In the genomic region with DNA sequence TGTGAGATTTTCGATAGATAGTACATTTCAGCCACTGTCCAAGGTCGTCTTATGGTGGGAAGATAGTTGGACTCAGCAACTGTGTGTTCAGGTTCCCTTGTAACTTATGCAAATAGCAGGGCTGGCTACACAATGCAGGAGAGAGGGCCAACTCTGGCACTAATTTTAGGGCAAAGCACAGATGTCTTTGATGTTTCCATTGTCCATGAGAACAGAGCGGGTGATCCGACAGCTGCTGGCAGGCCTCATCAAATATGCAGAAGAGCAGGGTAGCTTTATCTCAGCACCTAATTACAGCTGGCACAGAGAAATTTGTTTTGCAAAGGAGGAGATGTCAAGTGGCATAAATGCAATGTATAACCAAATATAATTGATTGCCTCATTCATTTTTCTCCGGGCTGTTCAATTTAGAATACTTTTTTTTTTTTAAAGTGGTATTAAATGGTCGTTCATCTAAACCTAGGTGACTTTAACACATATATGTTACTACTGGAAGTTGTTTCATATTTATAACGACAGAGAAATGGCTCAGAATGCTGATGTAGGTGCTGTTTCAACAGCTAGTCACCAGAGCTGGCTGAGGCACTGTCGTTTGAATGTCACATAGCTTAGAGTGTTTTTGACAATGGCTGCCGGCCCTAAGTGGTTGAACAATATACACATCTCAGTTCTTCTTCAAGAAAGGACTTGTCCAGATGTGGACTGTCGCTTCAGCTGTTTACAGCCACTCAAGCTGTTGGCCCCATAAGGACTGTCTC, we compare ENCODE assay signal across 15 mouse cellular contexts. TPM values are rescaled to one million over a fixed set of nuclear protein-coding genes. Genes with fewer than 3 reads are reported as not detected.
DNase-seq lines count a peak whose midpoint lies in the region; ATAC-seq and TF ChIP-seq lines count a peak whose summit lies in the region.
"Had no signal": no experiment of that assay in that cellular context is flagged by ENCODE, and none has a peak within 500 bp of the region (broad histone marks: within the 10 kb centered on the region; RNA-seq: fewer than 3 reads in every experiment).

No protein-coding gene starts in this region.

- H3K27me3 ChIP-seq in heart, embryonic 11.5 days (ENCODE audit: control insufficient read depth, insufficient read depth, low read length), result no peaks in the 10 kb centered on the region
- no peaks in the 10 kb centered on the region for H3K27me3 ChIP-seq in CH12.LX (replicated peaks)
- no peaks in the 10 kb centered on the region for H3K27me3 ChIP-seq in forebrain, embryonic 13.5 days
- H3K27me3 ChIP-seq in liver, embryonic 13.5 days, result no peaks in the 10 kb centered on the region
- H3K27me3 ChIP-seq: embryonic facial prominence, embryonic 12.5 days; limb, embryonic 12.5 days had no signal

- no peak for TF ChIP-seq RAD21 in CH12.LX (IDR thresholded peaks at IDR 0.05; ENCODE audit: low read depth, low read length)

- H3K4me3 ChIP-seq in heart, embryonic 11.5 days (ENCODE audit: low read depth, low read length), result no peak overlapping the region
- no peak overlapping the region for H3K4me3 ChIP-seq in CH12.LX (replicated peaks in 1 of 3; ENCODE audit: low read depth in 2 of 3, low read length in 2 of 3, poor library complexity in 1 of 3)
- H3K4me3 ChIP-seq in forebrain, embryonic 13.5 days, result no peak overlapping the region
- H3K4me3 ChIP-seq in liver, embryonic 13.5 days (replicated peaks), result peak overlapping the region; percentile 63
- H3K4me3 ChIP-seq: embryonic facial prominence, embryonic 12.5 days; limb, embryonic 12.5 days had no signal

- no peak for TF ChIP-seq POLR2A in CH12.LX (IDR thresholded peaks at IDR 0.05; ENCODE audit: low read depth, low read length)

- in situ Hi-C loops in CH12.LX (cut with MboI; ENCODE audit: low pct_ligation_motif_present, low pct_unique_long_range_greater_than_20kb, low sequenced_read_pairs), result no loop called here

- H3K79me2 ChIP-seq in CH12.LX (replicated peaks; ENCODE audit: control insufficient read depth, extremely low read depth, insufficient read depth, poor library complexity, severe bottlenecking), result no peaks in the 10 kb centered on the region

- no peaks in the 10 kb centered on the region for H3K9me3 ChIP-seq in heart, embryonic 11.5 days (replicated peaks; ENCODE audit: control insufficient read depth, low read length)
- no peaks in the 10 kb centered on the region for H3K9me3 ChIP-seq in CH12.LX (replicated peaks; ENCODE audit: low read length)
- H3K9me3 ChIP-seq in forebrain, embryonic 13.5 days (replicated peaks), result no peaks in the 10 kb centered on the region
- H3K9me3 ChIP-seq in liver, embryonic 13.5 days (replicated peaks), result no peaks in the 10 kb centered on the region
- H3K9me3 ChIP-seq: embryonic facial prominence, embryonic 12.5 days; limb, embryonic 12.5 days had no signal

- H3K36me3 ChIP-seq in heart, embryonic 11.5 days (ENCODE audit: control insufficient read depth, insufficient read depth, low read length), result no peaks in the 10 kb centered on the region
- no peaks in the 10 kb centered on the region for H3K36me3 ChIP-seq in CH12.LX (replicated peaks in 1 of 2; ENCODE audit: control insufficient read depth in 1 of 2, insufficient read depth in 1 of 2, low read length in 1 of 2)
- no peaks in the 10 kb centered on the region for H3K36me3 ChIP-seq in forebrain, embryonic 13.5 days (ENCODE audit: poor library complexity, severe bottlenecking)
- no peaks in the 10 kb centered on the region for H3K36me3 ChIP-seq in liver, embryonic 13.5 days
- H3K36me3 ChIP-seq: embryonic facial prominence, embryonic 12.5 days; limb, embryonic 12.5 days had no signal

- dilution Hi-C loops in CH12.LX (cut with MboI; ENCODE audit: extremely low pct_ligation_motif_present, extremely low pct_unique_long_range_greater_than_20kb, low sequenced_read_pairs), result no loop called here

- no peak for ATAC-seq in heart, embryonic 11.5 days (replicated peaks; ENCODE audit: insufficient number of reproducible peaks, low FRiP score, low TSS enrichment)
- peak; percentile 90 for ATAC-seq in forebrain, embryonic 13.5 days
- ATAC-seq in liver, embryonic 13.5 days (ENCODE audit: low read depth), result no peak

- TF ChIP-seq CTCF in CH12.LX (conservative IDR thresholded peaks at IDR 0.05 in 1 of 2, IDR thresholded peaks at IDR 0.05 in 1 of 2; ENCODE audit: low read depth in 2 of 2, low read length in 2 of 2), result no peak

- no peaks in the 10 kb centered on the region for H3K4me1 ChIP-seq in heart, embryonic 11.5 days (ENCODE audit: control insufficient read depth, insufficient read depth, low read length)
- peaks cover 4% of the 10 kb centered on the region in 2 experiments; a peak in 2 of 4 replicates for H3K4me1 ChIP-seq in CH12.LX (ENCODE audit: control insufficient read depth in 1 of 2, insufficient read depth in 2 of 2)
- peaks cover 8% of the 10 kb centered on the region for H3K4me1 ChIP-seq in forebrain, embryonic 13.5 days
- H3K4me1 ChIP-seq in liver, embryonic 13.5 days (replicated peaks), result peaks cover 53% of the 10 kb centered on the region
- H3K4me1 ChIP-seq: embryonic facial prominence, embryonic 12.5 days; limb, embryonic 12.5 days had no signal

- H3K4me2 ChIP-seq in heart, embryonic 11.5 days, result peak overlapping the region; percentile 37
- H3K4me2 ChIP-seq in CH12.LX (ENCODE audit: insufficient read depth, low read depth, poor library complexity, severe bottlenecking), result no peak overlapping the region
- no peak overlapping the region for H3K4me2 ChIP-seq in forebrain, embryonic 13.5 days
- peak overlapping the region; percentile 71 for H3K4me2 ChIP-seq in liver, embryonic 13.5 days
- H3K4me2 ChIP-seq: embryonic facial prominence, embryonic 12.5 days; limb, embryonic 12.5 days had no signal

- H3K27ac ChIP-seq in heart, embryonic 11.5 days (ENCODE audit: low read depth, low read length), result peak overlapping the region; percentile 78
- H3K27ac ChIP-seq in CH12.LX (ENCODE audit: insufficient read depth, low read depth), result no peak overlapping the region
- no peak overlapping the region for H3K27ac ChIP-seq in forebrain, embryonic 13.5 days
- H3K27ac ChIP-seq in liver, embryonic 13.5 days, result peak overlapping the region; percentile 98
- H3K27ac ChIP-seq: embryonic facial prominence, embryonic 12.5 days; limb, embryonic 12.5 days had no signal

- 67% methylated on average over 10 of the region's 10 CpGs for WGBS in heart, embryonic 11.5 days (ENCODE audit: insufficient replicate concordance)
- 51% methylated on average over 10 of the region's 10 CpGs for WGBS in forebrain, embryonic 13.5 days
- WGBS in liver, embryonic 13.5 days (ENCODE audit: insufficient replicate concordance), result 68% methylated on average over 10 of the region's 10 CpGs

- DNase-seq in heart, adult 18-20 months, result no peak
- peak; percentile 6 for DNase-seq in CH12.LX (ENCODE audit: extremely low read depth)
- DNase-seq in liver, embryonic 13.5 days, result no peak
- DNase-seq in layer of hippocampus, postnatal 36 days, result no peak
- no peak for DNase-seq in left cerebral cortex, adult 9 months (ENCODE audit: low spot score in 2 of 2)
- no peak for DNase-seq in frontal cortex, postnatal 10 days (ENCODE audit: low spot score in 2 of 2)
- DNase-seq: B cell, adult 2 months; cerebellum, postnatal 14 days; lung, postnatal 4 days; right cerebral cortex, adult 18-20 months; thymus, postnatal 36 days had no signal

- no peak for TF ChIP-seq EP300 in CH12.LX (IDR thresholded peaks at IDR 0.05; ENCODE audit: low read length)

- H3K9ac ChIP-seq in heart, embryonic 11.5 days (ENCODE audit: low read depth, low read length), result no peak overlapping the region
- H3K9ac ChIP-seq in CH12.LX (ENCODE audit: insufficient read depth, low read depth), result no peak overlapping the region
- no peak overlapping the region for H3K9ac ChIP-seq in forebrain, embryonic 13.5 days
- H3K9ac ChIP-seq in liver, embryonic 13.5 days, result peak overlapping the region; percentile 82
- H3K9ac ChIP-seq: embryonic facial prominence, embryonic 12.5 days; limb, embryonic 12.5 days had no signal

TF ChIP-seq in CH12.LX, 34 proteins besides CTCF, POLR2A, EP300 and RAD21:
- TF ChIP-seq KAT2A (IDR thresholded peaks at IDR 0.05; ENCODE audit: insufficient replicate concordance, low read length), result no peak
- no peak for TF ChIP-seq MAFK (IDR thresholded peaks at IDR 0.05; ENCODE audit: insufficient replicate concordance, low read length)
- no peak for TF ChIP-seq BHLHE40 (IDR thresholded peaks at IDR 0.05; ENCODE audit: low read depth, low read length)
- TF ChIP-seq ETS1 (conservative IDR thresholded peaks at IDR 0.05; ENCODE audit: low read depth, low read length), result no peak
- TF ChIP-seq MYC (IDR thresholded peaks at IDR 0.05; ENCODE audit: low read depth, low read length), result no peak
- no peak for TF ChIP-seq ZKSCAN1 (IDR thresholded peaks at IDR 0.05; ENCODE audit: borderline replicate concordance, low read depth, low read length)
- no peak for TF ChIP-seq SIN3A (IDR thresholded peaks at IDR 0.05; ENCODE audit: low read length)
- no peak for TF ChIP-seq ZNF384 (IDR thresholded peaks at IDR 0.05; ENCODE audit: low read depth, low read length)
- TF ChIP-seq ZMIZ1 (IDR thresholded peaks at IDR 0.05; ENCODE audit: low read depth, low read length), result no peak
- TF ChIP-seq MEF2A (IDR thresholded peaks at IDR 0.05; ENCODE audit: borderline replicate concordance, low read depth, low read length), result no peak
- TF ChIP-seq NRF1 (IDR thresholded peaks at IDR 0.05; ENCODE audit: low read depth, low read length), result no peak
- TF ChIP-seq JUN (IDR thresholded peaks at IDR 0.05; ENCODE audit: insufficient read depth, low read depth, low read length), result no peak
- TF ChIP-seq E2F4 (IDR thresholded peaks at IDR 0.05; ENCODE audit: insufficient replicate concordance, low read depth, low read length), result no peak
- no peak for TF ChIP-seq HCFC1 (IDR thresholded peaks at IDR 0.05; ENCODE audit: low read depth, low read length)
- no peak for TF ChIP-seq SMC3 (IDR thresholded peaks at IDR 0.05; ENCODE audit: low read depth, low read length)
- TF ChIP-seq JUND (conservative IDR thresholded peaks at IDR 0.05; ENCODE audit: low read depth, low read length), result no peak

RNA-seq across cellular contexts. Expression of gene Kif2a, which starts 43.4 kb away (rescaled TPM):
- 18.6 and 20.6 TPM in 2 replicates for polyA plus RNA-seq in heart, embryonic 11.5 days (2014; fragmentation: Nextera tagmentation; extraction: Ambion mirVana)
- total RNA-seq in heart, adult 18-20 months (2021), result 10 to 100 TPM; 31.0 to 32.4 TPM
- 16.3 and 19.7 TPM in 2 replicates for total RNA-seq in CH12.LX (2012; rRNA removed)
- 17.3 and 21.1 TPM in 2 replicates for total RNA-seq in CH12.LX (2014; rRNA removed)
- 85.5 and 99.3 TPM in 2 replicates for polyA plus RNA-seq in CH12.LX (2012; ENCODE audit: insufficient read length, low read depth)
- 30.1 and 37.4 TPM in 2 replicates for polyA plus RNA-seq in forebrain, embryonic 13.5 days (2015; fragmentation: Nextera tagmentation; extraction: Ambion mirVana)
- 22.3 and 27.6 TPM in 2 replicates for polyA plus RNA-seq in liver, embryonic 13.5 days (2015; fragmentation: Nextera tagmentation; extraction: Ambion mirVana)
- 100 to 1,000 TPM; 117 to 123 TPM for total RNA-seq in layer of hippocampus, postnatal 36 days (2021)

Comparison
In these comparisons a context has a peak if more than half of its experiments do, and no peak if none do; other contexts are left out.
1. H3K27ac ChIP-seq: peak in heart, embryonic 11.5 days (single experiment) and liver, embryonic 13.5 days (single experiment); none in CH12.LX (single experiment) and forebrain, embryonic 13.5 days (single experiment).
2. H3K4me2 ChIP-seq: peak in heart, embryonic 11.5 days (single experiment) and liver, embryonic 13.5 days (single experiment); none in CH12.LX (single experiment) and forebrain, embryonic 13.5 days (single experiment).